Mouse (Mus musculus): Measurements from ENCODE around the gene Tnfrsf9. TPM values are rescaled to one million over a fixed set of nuclear protein-coding genes. Genes with fewer than 3 reads are reported as not detected.

The Tnfrsf9 gene
- polyA plus RNA-seq, 1 experiment from 2014 or later = 2.5 TPM

DNA sequence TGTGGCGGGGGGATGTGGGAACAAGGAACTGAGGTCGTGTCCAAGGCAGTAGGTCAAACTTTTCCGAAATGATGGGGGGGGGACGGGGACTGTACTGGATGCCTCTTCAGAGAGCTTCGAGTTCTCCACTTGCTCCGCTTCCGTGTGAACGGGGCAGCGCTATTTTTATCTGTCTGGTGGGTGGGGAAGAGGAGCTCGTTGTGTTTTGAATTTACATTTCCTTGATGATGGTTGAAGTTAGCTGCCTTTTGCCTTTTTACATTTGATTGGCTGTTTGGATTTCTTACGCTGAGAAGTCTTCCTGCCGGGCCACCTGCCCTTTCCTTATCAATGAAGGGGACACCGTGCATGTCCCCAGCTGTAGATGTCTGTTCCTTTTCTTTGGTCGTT is 23.7 kb downstream of the Tnfrsf9 start:
- WGBS = 49% methylated on average over 14 of the region's 14 CpGs
- H3K9me3 ChIP-seq (ENCODE audit: control insufficient read depth, low read length) = no peaks in the 10 kb centered on the region
- H3K4me2 ChIP-seq (ENCODE audit: low read depth, low read length) = no peak overlapping the region

DNA sequence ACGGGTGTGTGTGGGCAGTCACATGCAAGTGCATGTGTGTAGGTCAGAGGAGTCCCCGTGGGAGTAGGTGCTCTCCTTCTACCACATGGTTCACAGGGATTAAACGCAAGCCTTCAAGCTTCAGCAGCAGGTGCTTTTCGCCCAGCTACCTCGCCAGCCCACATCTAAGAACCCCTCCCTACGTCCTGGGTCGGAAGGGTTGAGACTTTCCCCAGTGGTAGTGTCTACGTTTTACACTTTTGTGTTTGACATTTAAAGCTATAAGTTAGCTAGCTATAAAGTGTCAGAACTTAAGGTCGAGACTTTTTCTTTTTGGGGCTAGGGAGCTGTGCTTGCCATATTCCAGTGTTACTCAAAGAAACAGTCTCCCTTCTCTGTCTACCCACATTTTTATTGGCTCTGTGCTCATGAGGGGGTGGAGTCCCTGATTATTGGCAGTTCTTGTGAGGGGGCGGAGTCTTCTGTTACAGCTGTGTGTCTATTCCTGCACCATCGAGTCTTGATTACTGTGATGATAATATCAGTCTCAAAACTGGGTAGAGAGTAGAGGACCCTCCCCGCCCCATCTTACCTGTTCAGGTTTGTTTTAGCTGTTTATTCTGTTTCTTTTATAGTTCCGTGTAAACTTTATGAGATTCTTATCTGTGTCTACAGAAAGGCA is 25.8 kb downstream of the Tnfrsf9 start:
- Histone ChIP-seq H3K4me1 (ENCODE audit: control insufficient read depth, insufficient read depth, low read length) (no peaks in the 10 kb centered on the region), H3K4me3 (ENCODE audit: low read length) (no peak overlapping the region), H3K4me2 (ENCODE audit: low read depth, low read length) (no peak overlapping the region), H3K36me3 (ENCODE audit: control insufficient read depth, insufficient read depth, low read length) (no peaks in the 10 kb centered on the region), H3K9me3 (ENCODE audit: control insufficient read depth, low read length) (no peaks in the 10 kb centered on the region), H3K27ac (ENCODE audit: low read length) (no peak overlapping the region), H3K9ac (ENCODE audit: low read depth, low read length) (no peak overlapping the region), H3K27me3 (replicated peaks; ENCODE audit: control insufficient read depth, insufficient read depth, low read length) (no peaks in the 10 kb centered on the region)
- 60% methylated on average over 13 of the region's 13 CpGs for WGBS
- no peak for ATAC-seq

More for the DNA sequence above, 23.7 kb downstream of the Tnfrsf9 start:
- no peak overlapping the region for H3K4me3 ChIP-seq (ENCODE audit: low read length)
- no peaks in the 10 kb centered on the region for H3K4me1 ChIP-seq (ENCODE audit: control insufficient read depth, insufficient read depth, low read length)
- no peak overlapping the region for H3K27ac ChIP-seq (ENCODE audit: low read length)
- no peak for ATAC-seq
- H3K9ac ChIP-seq (ENCODE audit: low read depth, low read length) = no peak overlapping the region
- no peaks in the 10 kb centered on the region for H3K36me3 ChIP-seq (ENCODE audit: control insufficient read depth, insufficient read depth, low read length)
- no peaks in the 10 kb centered on the region for H3K27me3 ChIP-seq (replicated peaks; ENCODE audit: control insufficient read depth, insufficient read depth, low read length)

DNA sequence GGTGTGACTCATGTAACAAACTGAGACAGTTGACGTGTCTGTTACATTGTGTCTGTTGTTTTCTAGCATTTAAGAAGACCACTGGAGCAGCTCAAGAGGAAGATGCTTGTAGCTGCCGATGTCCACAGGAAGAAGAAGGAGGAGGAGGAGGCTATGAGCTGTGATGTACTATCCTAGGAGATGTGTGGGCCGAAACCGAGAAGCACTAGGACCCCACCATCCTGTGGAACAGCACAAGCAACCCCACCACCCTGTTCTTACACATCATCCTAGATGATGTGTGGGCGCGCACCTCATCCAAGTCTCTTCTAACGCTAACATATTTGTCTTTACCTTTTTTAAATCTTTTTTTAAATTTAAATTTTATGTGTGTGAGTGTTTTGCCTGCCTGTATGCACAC is 30.3 kb downstream of the Tnfrsf9 start:
- no peaks in the 10 kb centered on the region for H3K4me1 ChIP-seq (ENCODE audit: control insufficient read depth, insufficient read depth, low read length)
- no peaks in the 10 kb centered on the region for H3K9me3 ChIP-seq (ENCODE audit: control insufficient read depth, low read length)
- no peak overlapping the region for H3K27ac ChIP-seq (ENCODE audit: low read length)
- WGBS = 91% methylated on average over 7 of the region's 7 CpGs
- ATAC-seq = no peak
- no peaks in the 10 kb centered on the region for H3K36me3 ChIP-seq (ENCODE audit: control insufficient read depth, insufficient read depth, low read length)
- H3K4me2 ChIP-seq (ENCODE audit: low read depth, low read length) = no peak overlapping the region
- H3K4me3 ChIP-seq (ENCODE audit: low read length) = no peak overlapping the region
- H3K27me3 ChIP-seq (replicated peaks; ENCODE audit: control insufficient read depth, insufficient read depth, low read length) = no peaks in the 10 kb centered on the region
- H3K9ac ChIP-seq (ENCODE audit: low read depth, low read length) = no peak overlapping the region

DNA sequence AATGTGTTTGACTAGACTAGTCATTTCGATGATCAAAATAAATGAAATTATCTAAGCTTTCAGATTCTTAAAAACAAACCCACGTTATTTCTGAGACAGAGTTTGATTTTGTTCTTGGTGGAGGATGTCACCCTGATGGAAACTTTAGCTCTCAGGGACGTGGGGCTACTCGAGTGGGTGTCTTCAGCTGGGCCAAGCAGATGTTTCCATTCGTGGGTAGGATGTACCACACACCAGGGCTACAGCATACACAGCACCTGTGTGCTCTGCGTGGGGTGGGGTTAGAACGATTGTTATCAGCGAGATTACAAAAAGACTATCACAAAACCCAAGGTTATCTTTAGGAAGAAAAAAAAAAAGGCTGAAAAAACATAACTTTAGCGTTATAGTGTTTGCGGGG is 36.6 kb downstream of the Tnfrsf9 start:
- Histone ChIP-seq H3K4me2 (ENCODE audit: low read depth, low read length) (no peak overlapping the region), H3K4me3 (ENCODE audit: low read length) (no peak overlapping the region), H3K9me3 (ENCODE audit: control insufficient read depth, low read length) (no peaks in the 10 kb centered on the region), H3K4me1 (ENCODE audit: control insufficient read depth, insufficient read depth, low read length) (no peaks in the 10 kb centered on the region), H3K36me3 (ENCODE audit: control insufficient read depth, insufficient read depth, low read length) (no peaks in the 10 kb centered on the region), H3K9ac (ENCODE audit: low read depth, low read length) (no peak overlapping the region), H3K27ac (ENCODE audit: low read length) (no peak overlapping the region), H3K27me3 (replicated peaks; ENCODE audit: control insufficient read depth, insufficient read depth, low read length) (no peaks in the 10 kb centered on the region)
- ATAC-seq = no peak
- WGBS = 79% methylated on average over 10 of the region's 10 CpGs

DNA sequence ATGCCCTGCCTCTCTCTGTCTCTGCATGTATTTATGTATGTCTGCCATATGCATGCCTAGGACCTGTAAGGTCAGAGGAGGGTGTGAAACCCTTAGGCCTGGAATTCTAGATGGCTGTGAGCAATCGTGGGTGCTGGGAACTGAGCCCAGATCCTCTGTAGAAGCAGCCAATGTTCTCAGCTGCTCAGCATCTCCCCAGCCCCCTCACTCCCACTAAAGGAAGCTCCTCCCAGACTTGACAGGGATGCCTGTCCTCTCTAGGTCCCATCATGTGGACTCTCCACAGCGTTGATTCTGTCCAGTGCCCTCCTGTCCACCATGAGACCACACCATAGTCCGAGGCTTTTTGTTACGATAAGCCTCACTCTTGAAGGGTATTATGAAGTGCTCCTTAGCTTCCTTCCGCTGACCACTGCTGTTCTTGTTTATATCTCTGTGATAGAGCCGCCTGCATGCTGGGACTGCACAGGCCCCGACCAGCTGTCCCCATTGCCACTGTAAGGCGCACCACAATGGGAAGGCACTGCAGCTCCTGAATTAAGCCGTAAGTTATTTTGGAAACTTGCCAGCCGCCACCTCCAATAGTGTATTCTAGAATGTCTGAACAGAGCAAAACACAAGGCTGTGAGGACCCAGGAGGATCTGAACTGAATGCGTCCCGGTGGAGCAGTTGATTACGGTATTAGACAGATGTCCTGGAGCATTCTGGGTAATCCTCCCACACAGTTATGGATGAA is 42.2 kb downstream of the Tnfrsf9 start:
- Histone ChIP-seq H3K4me1 (ENCODE audit: control insufficient read depth, insufficient read depth, low read length) (no peaks in the 10 kb centered on the region), H3K36me3 (ENCODE audit: control insufficient read depth, insufficient read depth, low read length) (no peaks in the 10 kb centered on the region), H3K27me3 (replicated peaks; ENCODE audit: control insufficient read depth, insufficient read depth, low read length) (no peaks in the 10 kb centered on the region), H3K4me2 (ENCODE audit: low read depth, low read length) (no peak overlapping the region), H3K9ac (ENCODE audit: low read depth, low read length) (no peak overlapping the region), H3K9me3 (ENCODE audit: control insufficient read depth, low read length) (no peaks in the 10 kb centered on the region), H3K4me3 (ENCODE audit: low read length) (no peak overlapping the region), H3K27ac (ENCODE audit: low read length) (no peak overlapping the region; the same call in 1 of the 2 replicates)
- 52% methylated on average over 13 of the region's 13 CpGs for WGBS
- ATAC-seq = peak; percentile 33; the same call in 1 of the 2 replicates

DNA sequence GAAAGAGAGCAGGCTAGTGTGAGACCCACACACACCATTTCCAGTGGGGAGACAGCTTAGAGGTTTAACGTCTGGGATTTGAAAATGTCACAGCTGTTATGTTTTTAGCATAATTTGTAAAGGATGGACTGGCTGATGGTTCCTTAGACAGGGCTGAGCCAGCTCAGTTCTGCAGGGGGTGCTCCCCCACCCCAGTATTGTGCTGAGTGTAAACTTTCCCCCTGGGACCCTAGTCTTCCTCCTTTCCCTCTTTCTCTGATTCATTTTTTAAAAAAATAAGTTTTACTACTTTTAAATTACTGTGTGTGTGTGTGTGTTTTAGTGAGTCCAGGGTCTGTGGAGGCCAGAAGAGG is 42.7 kb downstream of the Tnfrsf9 start:
- H3K36me3 ChIP-seq (ENCODE audit: control insufficient read depth, insufficient read depth, low read length) = no peaks in the 10 kb centered on the region
- no peak overlapping the region for H3K27ac ChIP-seq (ENCODE audit: low read length)
- H3K4me1 ChIP-seq (ENCODE audit: control insufficient read depth, insufficient read depth, low read length) = no peaks in the 10 kb centered on the region
- no peaks in the 10 kb centered on the region for H3K9me3 ChIP-seq (ENCODE audit: control insufficient read depth, low read length)
- no peak overlapping the region for H3K4me3 ChIP-seq (ENCODE audit: low read length)
- H3K27me3 ChIP-seq (replicated peaks; ENCODE audit: control insufficient read depth, insufficient read depth, low read length) = no peaks in the 10 kb centered on the region
- no peak for ATAC-seq
- no peak overlapping the region for H3K4me2 ChIP-seq (ENCODE audit: low read depth, low read length)
- H3K9ac ChIP-seq (ENCODE audit: low read depth, low read length) = no peak overlapping the region
- 43% methylated on average over 1 of the region's 1 CpGs for WGBS

DNA sequence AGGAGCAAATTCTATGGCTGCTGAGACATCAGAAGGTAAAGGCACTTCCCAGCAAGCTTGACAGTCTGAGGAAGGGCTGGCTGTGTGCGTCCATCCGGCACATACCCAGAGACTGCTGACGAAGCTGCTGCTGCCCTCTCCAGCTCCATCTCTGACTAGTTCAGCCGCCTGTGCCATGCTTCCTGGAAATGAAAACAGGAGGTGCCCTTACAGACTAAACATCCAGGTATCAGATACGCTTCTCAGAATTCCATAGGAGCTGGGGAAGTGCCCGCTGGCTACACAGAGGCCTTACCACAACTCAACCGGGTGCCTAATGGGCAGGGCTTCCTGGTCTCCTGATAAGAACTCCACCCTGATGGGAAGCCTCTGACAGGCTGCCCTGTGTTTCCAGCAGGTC is 44.2 kb downstream of the Tnfrsf9 start:
- Histone ChIP-seq H3K4me3 (ENCODE audit: low read length) (no peak overlapping the region), H3K4me2 (ENCODE audit: low read depth, low read length) (no peak overlapping the region), H3K4me1 (ENCODE audit: control insufficient read depth, insufficient read depth, low read length) (no peaks in the 10 kb centered on the region), H3K9me3 (ENCODE audit: control insufficient read depth, low read length) (no peaks in the 10 kb centered on the region), H3K36me3 (ENCODE audit: control insufficient read depth, insufficient read depth, low read length) (no peaks in the 10 kb centered on the region), H3K27ac (ENCODE audit: low read length) (no peak overlapping the region), H3K9ac (ENCODE audit: low read depth, low read length) (no peak overlapping the region), H3K27me3 (replicated peaks; ENCODE audit: control insufficient read depth, insufficient read depth, low read length) (no peaks in the 10 kb centered on the region)
- ATAC-seq = no peak
- WGBS = 77% methylated on average over 7 of the region's 7 CpGs

DNA sequence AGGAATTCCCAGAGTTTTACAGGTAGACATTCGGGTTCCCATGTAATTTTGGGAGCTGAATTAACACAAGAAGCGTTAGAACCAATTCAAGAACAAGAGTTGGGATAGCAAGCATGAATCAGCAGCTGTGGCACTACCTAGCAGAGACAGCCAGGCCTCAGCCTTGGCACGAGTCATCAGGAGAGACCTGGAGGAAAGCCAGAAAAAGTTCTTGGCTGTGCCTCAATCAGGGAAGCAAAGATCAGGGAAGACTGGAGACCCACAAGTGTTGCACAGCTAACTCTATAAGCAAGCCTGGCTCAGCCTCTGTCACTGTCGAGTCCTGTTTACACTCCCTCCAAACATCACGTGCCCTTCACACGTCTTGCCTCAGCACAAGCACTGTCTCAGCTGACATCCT is 47.9 kb downstream of the Tnfrsf9 start:
- WGBS = 44% methylated on average over 6 of the region's 6 CpGs
- Histone ChIP-seq H3K4me1 (ENCODE audit: control insufficient read depth, insufficient read depth, low read length) (no peaks in the 10 kb centered on the region), H3K4me2 (ENCODE audit: low read depth, low read length) (no peak overlapping the region), H3K4me3 (ENCODE audit: low read length) (no peak overlapping the region), H3K27me3 (replicated peaks; ENCODE audit: control insufficient read depth, insufficient read depth, low read length) (no peaks in the 10 kb centered on the region), H3K9ac (ENCODE audit: low read depth, low read length) (no peak overlapping the region), H3K27ac (ENCODE audit: low read length) (no peak overlapping the region), H3K36me3 (ENCODE audit: control insufficient read depth, insufficient read depth, low read length) (no peaks in the 10 kb centered on the region), H3K9me3 (ENCODE audit: control insufficient read depth, low read length) (no peaks in the 10 kb centered on the region)
- ATAC-seq = no peak

DNA sequence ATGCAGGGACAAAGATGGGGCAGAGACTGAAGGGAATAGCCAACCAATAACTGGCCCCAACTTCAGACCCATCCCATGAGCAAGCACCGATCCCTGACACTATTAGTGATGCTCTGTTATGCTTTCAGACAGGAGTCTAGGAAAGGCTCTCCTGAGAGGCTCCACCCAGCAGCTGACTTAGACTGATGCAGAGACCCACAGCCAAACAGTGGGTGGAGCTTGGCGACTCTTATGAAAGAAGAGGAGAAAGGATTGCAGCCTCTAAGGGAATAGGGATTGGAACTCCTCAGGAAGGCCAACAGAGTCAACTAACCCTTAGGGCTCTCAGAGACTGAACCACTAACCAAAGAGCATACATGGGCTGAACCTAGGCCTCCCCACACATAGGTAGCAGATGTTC is 49.3 kb downstream of the Tnfrsf9 start:
- no peak overlapping the region for H3K27ac ChIP-seq (ENCODE audit: low read length)
- H3K4me3 ChIP-seq (ENCODE audit: low read length) = no peak overlapping the region
- H3K9ac ChIP-seq (ENCODE audit: low read depth, low read length) = no peak overlapping the region
- no peaks in the 10 kb centered on the region for H3K36me3 ChIP-seq (ENCODE audit: control insufficient read depth, insufficient read depth, low read length)
- H3K4me1 ChIP-seq (ENCODE audit: control insufficient read depth, insufficient read depth, low read length) = no peaks in the 10 kb centered on the region
- H3K27me3 ChIP-seq (replicated peaks; ENCODE audit: control insufficient read depth, insufficient read depth, low read length) = no peaks in the 10 kb centered on the region
- 63% methylated on average over 2 of the region's 2 CpGs for WGBS
- no peak overlapping the region for H3K4me2 ChIP-seq (ENCODE audit: low read depth, low read length)
- H3K9me3 ChIP-seq (ENCODE audit: control insufficient read depth, low read length) = no peaks in the 10 kb centered on the region
- ATAC-seq = no peak

All from intestine, embryonic 16.5 days (tissue).